Mouse (Mus musculus): ENCODE measurements around the gene Rnf167.

Rnf167 gene

GRCm38 (mm10) chr11:70678576-70678975 lies 31.5 kb downstream of the Rnf167 start:
- no peak for DNase-seq

DNA sequence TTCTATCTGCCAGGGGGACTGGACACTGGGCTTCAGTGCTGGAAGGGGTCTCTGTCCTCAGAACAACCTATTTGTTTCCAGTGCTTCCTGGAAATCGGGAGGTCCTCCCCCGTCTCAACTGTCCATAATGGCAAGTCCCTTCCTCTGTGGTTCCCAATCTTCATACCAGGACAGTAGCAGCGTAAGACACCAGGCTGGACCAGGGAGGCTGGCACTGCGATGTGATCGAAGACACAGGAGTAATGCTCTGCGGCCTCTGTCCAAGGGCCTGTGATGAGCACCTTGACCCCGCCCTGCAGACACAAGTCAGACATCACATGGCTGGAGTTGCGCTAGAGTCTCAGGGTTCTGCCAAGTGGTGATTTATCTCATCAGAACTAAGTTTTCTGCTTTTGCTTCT lies 32.3 kb downstream of the Rnf167 start:
- DNase-seq: no peak

DNA sequence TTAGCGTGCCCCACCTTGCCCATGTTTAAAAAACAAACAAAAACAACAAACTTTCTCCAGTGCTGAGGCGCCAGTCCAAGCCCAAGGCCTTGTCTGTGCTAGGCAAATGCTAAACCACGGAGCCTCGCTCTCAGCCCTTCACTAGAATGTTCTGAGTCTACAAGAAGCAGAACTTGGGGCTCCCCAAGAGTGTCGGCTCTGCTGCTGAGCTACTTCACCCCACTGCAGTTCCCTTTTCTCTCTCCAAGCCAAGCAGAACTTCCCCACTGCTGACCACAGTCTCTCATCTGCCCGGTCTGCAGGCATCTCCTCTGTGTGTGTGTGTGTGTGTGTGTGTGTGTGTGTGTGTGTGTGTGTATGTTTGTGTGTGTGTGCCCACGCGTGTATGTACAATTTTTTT lies 32.9 kb downstream of the Rnf167 start:
- DNase-seq: no peak

DNA sequence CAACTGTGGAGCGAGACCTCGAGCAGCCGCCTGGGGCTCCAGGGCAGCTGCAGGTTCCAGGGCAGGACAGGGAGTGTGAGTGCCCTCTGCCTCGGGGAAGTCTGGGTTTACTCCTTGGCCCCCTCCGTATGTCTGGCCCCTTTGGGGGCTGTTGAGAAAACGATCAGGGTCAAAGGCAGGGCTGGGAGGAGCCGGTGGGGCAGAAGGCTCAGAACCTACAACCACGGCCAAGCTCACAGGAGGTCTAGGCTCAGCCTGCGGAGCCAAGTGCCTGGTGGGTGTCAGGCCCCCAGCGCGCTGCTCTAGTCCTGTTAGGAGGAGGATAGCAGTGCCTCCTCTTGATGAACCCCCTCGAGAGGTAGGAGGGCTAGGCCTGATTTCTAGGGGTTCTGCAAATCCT lies 34.1 kb downstream of the Rnf167 start:
- DNase-seq: no peak

GRCm38 (mm10) chr11:70681897-70682581 lies 35.0 kb downstream of the Rnf167 start:
- peak in 1 of 2 experiments; percentile 26 for DNase-seq

DNA sequence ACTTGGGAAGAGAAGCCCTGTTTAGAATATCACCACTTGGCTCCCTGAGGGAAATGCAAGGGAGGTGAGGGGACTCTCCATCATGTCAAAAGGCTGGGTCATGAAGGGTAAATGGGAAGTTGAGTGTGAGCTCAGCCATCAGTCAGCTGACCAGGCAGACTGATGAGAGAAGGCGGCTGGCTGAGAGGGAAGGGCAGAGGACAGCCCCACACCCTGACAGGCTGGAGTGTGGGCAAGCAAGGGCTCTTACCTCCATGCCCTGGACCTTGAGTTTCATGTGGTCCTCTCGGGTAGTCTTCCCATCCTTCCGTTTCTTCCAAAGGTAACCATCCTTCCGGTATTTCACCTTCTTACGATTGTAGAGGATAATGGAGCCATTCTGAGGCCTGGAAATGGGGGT lies 36.6 kb downstream of the Rnf167 start:
- no peak for DNase-seq

DNA sequence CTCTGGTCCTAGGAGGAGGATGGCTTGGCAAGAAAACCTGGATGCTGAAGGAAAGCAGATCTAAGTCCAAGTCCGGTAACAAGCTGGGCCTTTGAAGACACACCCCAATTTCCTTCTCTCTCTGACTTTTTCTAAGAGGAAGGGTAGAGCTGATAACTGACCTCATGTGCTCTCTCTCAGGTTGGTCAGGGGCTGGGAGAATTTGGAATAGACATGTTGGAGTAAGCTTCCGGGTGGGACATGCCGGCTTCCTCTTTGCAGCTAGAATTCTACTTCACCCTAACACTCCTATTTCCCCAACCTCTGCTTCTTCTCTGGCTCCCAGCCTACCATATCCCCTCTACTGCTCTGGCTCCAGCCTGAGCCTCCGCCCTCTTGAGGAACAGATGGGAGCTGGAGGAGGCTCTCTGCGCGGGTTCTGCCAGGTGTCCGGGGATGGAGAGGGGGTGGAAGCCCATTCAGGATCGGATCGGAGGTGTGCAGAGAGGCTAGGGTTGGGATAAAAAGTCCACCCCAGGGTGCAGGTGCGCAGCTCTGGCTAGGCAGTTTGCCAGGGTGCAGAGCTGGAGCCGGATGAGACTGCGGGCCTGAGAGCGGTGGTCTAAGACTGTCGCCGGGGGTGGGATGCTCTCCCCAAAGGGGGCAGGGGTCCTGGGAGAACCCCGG lies 40.0 kb downstream of the Rnf167 start:
- DNase-seq: peak; percentile 24 to 49

GRCm38 (mm10) chr11:70687601-70688199 lies 40.7 kb downstream of the Rnf167 start, which contains the start of gene Camta2:
TSS of gene Camta2 (minus strand) at chr11:70688105.
- DNase-seq: peak; percentile 93 to 96

- DNase-seq: peak in 1 of 2 experiments; percentile 20
These were observed 41.3 kb downstream of the Rnf167 start for GRCm38 (mm10) chr11:70688372-70688771.

DNA sequence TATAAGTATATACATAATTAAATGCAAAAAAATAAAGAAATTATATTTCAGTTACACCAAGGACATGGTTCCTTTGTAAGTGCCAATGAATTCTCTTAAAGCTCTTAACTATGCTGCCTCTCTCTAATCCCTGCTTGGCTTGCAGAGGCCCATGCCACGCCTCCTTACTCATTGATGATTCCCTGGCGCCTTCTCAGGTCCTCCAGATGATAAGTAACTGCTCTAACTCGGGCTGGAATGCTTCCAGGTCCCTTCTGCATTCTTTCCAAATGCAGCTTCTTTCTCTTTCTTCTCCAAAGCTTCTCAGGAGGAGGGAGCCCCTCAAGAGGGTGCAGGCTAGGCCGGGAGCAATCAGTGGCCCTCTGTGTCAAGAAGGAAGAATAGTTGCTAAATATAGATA lies 42.5 kb downstream of the Rnf167 start:
- peak; percentile 55 to 63 for DNase-seq

GRCm38 (mm10) chr11:70693504-70693903 lies 46.5 kb downstream of the Rnf167 start:
- DNase-seq: no peak

DNA sequence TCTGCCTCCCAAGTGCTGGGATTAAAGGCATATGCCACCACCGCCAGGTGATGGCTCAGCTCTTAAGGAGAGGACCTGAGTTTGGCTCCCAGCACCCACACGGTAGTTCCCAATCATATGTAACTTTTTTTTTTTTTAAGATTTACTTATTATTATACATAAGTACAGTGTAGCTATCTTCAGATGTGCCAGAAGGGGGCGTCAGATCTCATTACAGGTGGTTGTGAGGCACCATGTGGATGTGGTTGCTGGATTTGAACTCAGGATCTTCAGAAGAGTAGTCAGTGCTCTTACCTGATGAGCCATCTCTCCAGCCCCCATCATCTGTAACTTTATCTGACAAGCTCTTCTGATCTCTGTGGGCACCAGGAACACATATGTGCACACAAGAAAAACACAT lies 50.3 kb downstream of the Rnf167 start:
- peak in 1 of 2 experiments; percentile 33 for DNase-seq

- no peak for DNase-seq
These were observed 52.0 kb downstream of the Rnf167 start for GRCm38 (mm10) chr11:70699051-70699450.

- DNase-seq: peak; percentile 94 to 97
These were observed 52.9 kb downstream of the Rnf167 start, which contains the start of the genes Inca1 and Kif1c for GRCm38 (mm10) chr11:70699722-70700556. TSS of gene Inca1 (minus strand) at chr11:70700155. TSS of gene Kif1c (plus strand) at chr11:70700548.

DNA sequence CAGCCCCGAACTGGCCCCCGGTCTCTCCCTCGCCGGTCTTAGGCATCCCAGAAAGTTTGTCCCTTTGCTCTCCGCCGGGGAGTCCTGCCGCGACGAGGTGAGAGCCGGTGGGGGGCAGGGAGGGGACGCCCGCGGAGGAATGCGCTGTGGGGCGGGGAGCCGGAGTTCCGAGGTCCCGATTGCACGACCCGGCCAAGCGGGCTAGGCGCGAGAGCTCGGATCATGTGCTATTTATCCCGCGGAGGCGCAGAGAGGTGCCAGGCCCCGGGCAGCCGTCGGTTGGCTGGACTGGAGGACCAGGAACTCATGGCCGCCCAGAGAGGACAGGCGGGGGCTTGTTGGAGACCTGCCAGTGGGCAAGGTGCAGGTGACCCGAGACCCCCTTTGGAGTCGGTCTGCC lies 53.6 kb downstream of the Rnf167 start:
- peak; percentile 87 to 90 for DNase-seq
